Mouse (Mus musculus): Measurements from ENCODE around the gene Arl3. TPM values are rescaled to one million over a fixed set of nuclear protein-coding genes. Genes with fewer than 3 reads are reported as not detected.

Gene Arl3
- polyA plus RNA-seq, 1 experiment from 2014 or later, result 103 TPM

DNA sequence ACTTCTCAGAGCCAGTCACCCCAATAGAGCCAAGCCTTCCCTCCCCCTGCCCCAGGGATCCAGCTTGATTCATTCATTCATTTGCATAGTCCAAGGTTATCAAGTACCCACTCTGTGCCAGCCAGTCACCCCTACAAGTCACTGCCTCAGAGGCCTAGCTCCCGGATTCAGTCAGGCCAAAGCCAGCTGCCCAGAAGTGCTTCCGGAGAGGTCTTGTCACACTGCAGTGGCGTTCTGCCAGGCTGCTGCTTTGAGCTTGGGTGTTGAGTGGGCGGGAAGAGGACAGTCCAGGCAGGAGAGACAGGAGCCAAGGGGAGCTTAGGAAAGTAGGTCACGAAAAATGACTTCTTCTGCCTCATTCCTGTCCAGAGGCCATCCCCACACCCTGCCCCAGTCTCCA lies 88.5 kb downstream of the Arl3 start:
- no peak overlapping the region for H3K9ac ChIP-seq
- peak overlapping the region; percentile 57 for H3K27ac ChIP-seq
- no peak for ATAC-seq (ENCODE audit: insufficient read depth, low FRiP score, low read depth)
- no peak overlapping the region for H3K4me3 ChIP-seq (replicated peaks)
- H3K36me3 ChIP-seq, result peaks cover 6% of the 10 kb centered on the region; the same call in 1 of the 2 replicates
- H3K9me3 ChIP-seq, result no peaks in the 10 kb centered on the region
- peaks cover 62% of the 10 kb centered on the region for H3K4me1 ChIP-seq
- 61% methylated on average over 5 of the region's 5 CpGs for WGBS
- no peak overlapping the region for H3K4me2 ChIP-seq
- no peaks in the 10 kb centered on the region for H3K27me3 ChIP-seq (replicated peaks)

DNA sequence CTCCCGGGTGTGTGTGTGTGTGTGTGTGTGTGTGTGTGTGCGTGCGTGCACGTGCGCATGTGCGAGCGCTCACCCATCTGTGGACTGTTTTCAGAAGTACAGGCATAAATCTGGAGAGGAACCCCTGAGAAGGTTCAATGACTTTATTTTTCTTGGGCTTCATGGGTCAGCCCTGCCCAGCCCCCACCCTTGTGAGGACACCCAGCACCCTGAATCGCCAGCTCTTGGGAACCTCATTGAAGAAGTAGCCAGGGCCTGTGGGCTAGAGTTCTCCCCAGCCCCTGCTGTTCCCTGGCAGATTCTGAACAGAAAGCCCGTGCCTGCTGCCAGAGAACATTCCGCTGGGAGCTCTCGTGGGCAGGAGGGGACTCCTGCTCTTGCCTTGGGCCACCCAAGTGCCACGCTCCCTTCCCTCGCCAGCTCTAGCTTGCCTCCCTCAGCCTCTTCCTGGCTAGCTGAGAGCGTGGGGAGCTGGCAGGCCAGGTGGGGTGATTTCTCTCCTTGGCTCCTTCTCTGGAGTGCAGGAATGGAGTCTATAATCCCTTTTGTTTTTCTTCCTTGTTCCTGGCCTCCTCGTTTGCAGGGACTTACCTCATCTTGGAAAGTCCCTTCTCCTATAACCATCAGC lies 89.2 kb downstream of the Arl3 start:
- Histone ChIP-seq H3K4me2 (no peak overlapping the region), H3K27me3 (replicated peaks) (no peaks in the 10 kb centered on the region), H3K4me1 (peaks cover 69% of the 10 kb centered on the region), H3K4me3 (replicated peaks) (no peak overlapping the region), H3K36me3 (peaks cover 6% of the 10 kb centered on the region; the same call in 1 of the 2 replicates), H3K9me3 (no peaks in the 10 kb centered on the region), H3K27ac (peak overlapping the region; percentile 57), H3K9ac (no peak overlapping the region)
- no peak for ATAC-seq (ENCODE audit: insufficient read depth, low FRiP score, low read depth)
- WGBS, result 72% methylated on average over 15 of the region's 15 CpGs

DNA sequence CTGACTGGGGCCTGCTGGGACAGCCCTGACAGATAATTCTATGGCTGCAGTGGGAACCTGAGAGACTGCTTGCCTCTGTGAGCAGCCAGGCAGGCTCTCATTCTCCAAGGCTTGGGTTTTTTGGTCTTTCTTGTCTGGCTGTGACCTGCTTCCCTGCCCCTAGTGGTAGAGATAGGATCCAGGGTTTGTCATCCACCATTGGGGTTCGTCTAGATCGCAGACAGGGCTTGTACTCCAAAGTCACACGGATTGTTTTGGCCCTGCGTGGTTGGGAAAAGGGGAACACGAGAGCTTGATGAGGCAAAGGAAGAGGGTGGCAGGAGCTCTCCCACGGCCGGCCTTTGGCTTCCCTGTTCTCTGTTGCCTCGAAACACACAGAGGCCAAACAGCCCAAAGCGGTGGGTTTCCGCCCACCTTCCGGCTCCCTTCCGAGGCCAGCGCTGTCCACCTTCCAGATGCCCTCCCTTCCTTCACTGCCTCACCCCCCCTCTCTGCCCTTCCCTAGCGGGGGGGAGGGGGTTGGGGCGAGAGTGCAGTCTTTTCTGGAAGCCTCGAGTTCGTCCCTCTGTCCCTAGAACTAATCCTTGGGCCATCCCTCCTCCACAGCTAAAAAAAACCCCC lies 90.0 kb downstream of the Arl3 start:
- Histone ChIP-seq H3K4me1 (peaks cover 77% of the 10 kb centered on the region), H3K36me3 (peaks cover 10% of the 10 kb centered on the region; the same call in 1 of the 2 replicates), H3K27ac (peak overlapping the region; percentile 26), H3K9ac (no peak overlapping the region), H3K4me3 (replicated peaks) (no peak overlapping the region), H3K9me3 (no peaks in the 10 kb centered on the region), H3K27me3 (replicated peaks) (no peaks in the 10 kb centered on the region), H3K4me2 (no peak overlapping the region)
- ATAC-seq (ENCODE audit: insufficient read depth, low FRiP score, low read depth), result no peak
- WGBS, result 42% methylated on average over 17 of the region's 17 CpGs

DNA sequence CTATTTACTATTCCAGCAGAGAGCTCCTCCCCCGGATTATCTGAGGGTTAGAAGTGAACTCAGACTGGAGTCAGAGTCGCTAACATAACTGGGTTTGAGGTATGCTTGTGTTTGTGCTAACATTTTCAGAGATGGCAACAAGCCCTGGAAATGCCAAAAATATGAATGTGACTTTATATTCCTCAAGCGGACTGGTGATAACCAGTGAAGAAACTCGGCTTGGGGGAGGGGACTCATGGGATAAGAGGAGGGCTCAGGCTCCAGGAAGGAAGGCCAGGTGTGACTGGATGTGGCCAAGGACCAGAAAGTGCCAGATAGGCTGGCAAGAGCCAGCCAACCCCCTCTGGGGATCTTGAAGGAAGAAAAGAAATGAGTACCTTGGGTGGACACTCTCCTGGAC lies 91.2 kb downstream of the Arl3 start:
- Histone ChIP-seq H3K9ac (no peak overlapping the region), H3K9me3 (no peaks in the 10 kb centered on the region), H3K4me3 (replicated peaks) (no peak overlapping the region), H3K27me3 (replicated peaks) (no peaks in the 10 kb centered on the region), H3K36me3 (peaks cover 10% of the 10 kb centered on the region; the same call in 1 of the 2 replicates), H3K4me2 (no peak overlapping the region), H3K27ac (peak overlapping the region; percentile 92), H3K4me1 (peaks cover 87% of the 10 kb centered on the region)
- WGBS, result 11% methylated on average over 4 of the region's 4 CpGs
- no peak for ATAC-seq (ENCODE audit: insufficient read depth, low FRiP score, low read depth)

DNA sequence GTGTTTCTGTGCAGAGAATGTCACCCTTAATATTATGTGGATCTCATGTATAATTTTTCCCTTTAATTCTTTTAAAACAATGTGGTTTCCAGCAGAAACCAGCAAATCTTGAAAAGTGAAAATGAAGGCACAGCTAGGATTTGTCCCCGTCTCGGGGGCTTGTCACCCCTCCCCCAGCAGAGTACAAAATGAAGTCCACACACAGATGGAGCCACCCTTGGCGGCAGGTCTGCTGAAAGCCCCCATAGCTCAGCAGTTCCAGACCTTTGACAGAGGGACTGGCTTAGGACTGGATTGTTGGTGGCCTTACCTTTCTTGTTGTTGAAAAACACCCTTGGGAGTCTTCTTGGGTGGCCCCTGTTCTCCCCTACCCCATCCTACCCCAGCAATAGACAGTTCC lies 91.6 kb downstream of the Arl3 start:
- Histone ChIP-seq H3K36me3 (peaks cover 10% of the 10 kb centered on the region; the same call in 1 of the 2 replicates), H3K4me2 (no peak overlapping the region), H3K4me3 (replicated peaks) (no peak overlapping the region), H3K27ac (peak overlapping the region; percentile 92), H3K4me1 (peaks cover 87% of the 10 kb centered on the region), H3K27me3 (replicated peaks) (no peaks in the 10 kb centered on the region), H3K9ac (no peak overlapping the region; the same call in 1 of the 2 replicates), H3K9me3 (no peaks in the 10 kb centered on the region)
- WGBS, result 24% methylated on average over 3 of the region's 3 CpGs
- no peak for ATAC-seq (ENCODE audit: insufficient read depth, low FRiP score, low read depth)

Other genes starting within 250 kb of the Arl3 start
- gene Psd, start 246.0 kb downstream of the Arl3 start, polyA plus RNA-seq (2015; fragmentation: Nextera tagmentation; extraction: Ambion mirVana), result 52.9 and 54.7 TPM in 2 replicates
- 16.7 TPM in 2 replicates for gene Fbxl15, start 245.0 kb downstream of the Arl3 start, polyA plus RNA-seq (2015; fragmentation: Nextera tagmentation; extraction: Ambion mirVana)
- 134 and 137 TPM in 2 replicates for gene Cuedc2, start 234.5 kb downstream of the Arl3 start, polyA plus RNA-seq (2015; fragmentation: Nextera tagmentation; extraction: Ambion mirVana)
- 11.9 and 12.9 TPM in 2 replicates for gene Mfsd13a, start 232.1 kb downstream of the Arl3 start, polyA plus RNA-seq (2015; fragmentation: Nextera tagmentation; extraction: Ambion mirVana)
- 1.4 and 1.5 TPM in 2 replicates for gene 2310034G01Rik, start 222.9 kb downstream of the Arl3 start, polyA plus RNA-seq (2015; fragmentation: Nextera tagmentation; extraction: Ambion mirVana)
- 122 TPM in 2 replicates for gene Actr1a, start 177.4 kb downstream of the Arl3 start, polyA plus RNA-seq (2015; fragmentation: Nextera tagmentation; extraction: Ambion mirVana)
- gene Sufu, start 176.3 kb downstream of the Arl3 start, polyA plus RNA-seq (2015; fragmentation: Nextera tagmentation; extraction: Ambion mirVana), result 24.9 and 26.2 TPM in 2 replicates
- 20.4 and 20.9 TPM in 2 replicates for gene Trim8, start 71.5 kb downstream of the Arl3 start, polyA plus RNA-seq (2015; fragmentation: Nextera tagmentation; extraction: Ambion mirVana)
- gene Sfxn2, start 167 bp upstream of the Arl3 start, polyA plus RNA-seq (2015; fragmentation: Nextera tagmentation; extraction: Ambion mirVana), result 21.9 and 23.8 TPM in 2 replicates
- 40.4 and 42.8 TPM in 2 replicates for gene Wbp1l, start 25.9 kb upstream of the Arl3 start, polyA plus RNA-seq (2015; fragmentation: Nextera tagmentation; extraction: Ambion mirVana)
- not detected in 2 replicates for gene Cyp17a1, start 100.0 kb upstream of the Arl3 start, polyA plus RNA-seq (2015; fragmentation: Nextera tagmentation; extraction: Ambion mirVana)
- 14.9 and 16.8 TPM in 2 replicates for gene Borcs7, start 116.7 kb upstream of the Arl3 start, polyA plus RNA-seq (2015; fragmentation: Nextera tagmentation; extraction: Ambion mirVana)
- 28.9 and 33.0 TPM in 2 replicates for gene As3mt, start 134.3 kb upstream of the Arl3 start, polyA plus RNA-seq (2015; fragmentation: Nextera tagmentation; extraction: Ambion mirVana)
- gene Cnnm2, start 188.4 kb upstream of the Arl3 start, polyA plus RNA-seq (2015; fragmentation: Nextera tagmentation; extraction: Ambion mirVana), result 3.1 and 3.9 TPM in 2 replicates